Mouse (Mus musculus) mature B cell (primary cell): ENCODE measurements around the gene Rgs11.
"Not testable (repeated sequence)": the region's sequence is repeated elsewhere in the genome, so short reads cannot be mapped to it uniquely, and the experiment has no call there.

Source experiments
- in situ Hi-C: fragments of 300-500 bp; cut with MboI; formaldehyde crosslinking; loops from 2 replicates; pipeline ENCODE4 v1.14.3; 2019

Rgs11 gene

DNA sequence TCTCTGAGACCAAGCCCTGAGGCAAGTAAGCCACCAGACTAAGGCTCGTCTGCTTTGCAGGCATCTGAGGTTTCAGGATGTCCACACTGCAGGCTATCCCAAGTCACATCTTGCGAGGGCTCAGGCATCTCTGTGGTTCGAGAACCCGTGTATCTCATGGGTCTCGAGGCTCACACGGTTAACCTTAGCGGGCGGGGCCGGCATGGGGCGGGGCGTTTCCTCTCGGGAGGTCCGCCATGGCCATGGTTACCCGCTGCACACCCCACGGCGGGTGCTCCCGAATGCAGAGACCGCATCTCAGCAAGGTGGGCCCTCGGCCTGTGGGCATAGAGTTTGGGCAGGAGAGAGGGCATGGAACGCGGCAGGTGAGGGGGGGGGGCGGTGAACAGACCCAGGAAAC lies at the start of gene Rgs11:
Rgs11 (plus strand) TSS at position 215 of the 400 bp plus-strand sequence.
- in situ Hi-C loops = no loop called here

DNA sequence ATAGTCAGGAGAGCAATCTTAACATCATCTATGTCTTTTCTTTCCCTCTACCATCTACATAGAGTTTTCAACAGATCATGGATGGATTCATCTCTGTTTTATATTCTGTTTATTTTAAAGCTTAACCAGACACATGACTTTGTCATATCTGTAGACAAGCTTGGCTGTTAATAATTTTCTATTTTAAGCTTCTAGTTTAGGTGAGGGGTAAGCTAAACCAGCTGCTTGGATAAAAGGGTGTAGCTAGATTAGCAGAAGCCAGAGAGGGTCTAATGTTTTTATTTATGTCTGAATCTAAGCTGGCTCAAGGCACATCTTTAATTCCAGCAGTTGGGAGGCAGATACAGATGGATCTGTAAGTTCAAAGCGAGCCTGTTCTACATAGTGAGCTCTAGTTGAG lies 40.0 kb upstream of the Rgs11 start:
- in situ Hi-C loops = no loop called here

DNA sequence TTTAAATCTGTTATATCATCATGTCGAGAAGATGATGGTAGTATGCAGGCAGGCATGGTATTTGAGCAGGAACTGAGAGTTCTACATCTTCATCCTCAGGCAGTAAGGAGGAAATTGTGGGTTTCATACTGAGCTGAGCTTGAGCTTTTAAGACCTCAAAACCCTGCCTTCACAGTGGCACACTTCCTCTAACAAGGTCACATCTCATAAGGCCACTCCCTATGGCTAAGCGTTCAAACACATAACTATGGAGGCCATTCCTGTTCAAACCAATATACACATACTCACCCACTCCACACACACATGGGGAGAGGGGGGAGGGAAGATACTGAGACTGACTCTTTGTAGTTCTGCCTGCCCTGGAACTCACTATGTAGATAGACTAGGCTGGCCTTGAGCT lies 34.7 kb upstream of the Rgs11 start:
- in situ Hi-C loops = no loop called here

DNA sequence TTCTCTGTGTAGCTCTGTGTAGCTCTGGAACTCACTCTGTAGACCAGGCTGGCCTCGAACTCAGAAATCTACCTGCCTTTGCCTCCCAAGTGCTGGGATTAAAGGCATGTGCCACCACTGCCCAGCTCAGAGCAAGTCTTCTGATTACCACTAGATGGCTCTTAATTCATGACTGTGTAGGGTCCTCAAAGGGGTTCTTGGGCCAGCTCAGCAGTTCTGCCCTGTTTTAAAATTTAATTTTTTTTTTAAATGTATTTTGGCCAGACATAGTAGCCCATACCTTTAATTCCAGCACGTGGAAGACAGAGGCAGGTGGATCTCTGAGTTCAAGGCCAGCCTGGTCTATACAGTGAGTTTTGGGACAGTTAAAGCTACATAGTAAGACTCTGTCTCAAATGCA lies 27.5 kb upstream of the Rgs11 start:
- in situ Hi-C loops = not testable (repeated sequence)

DNA sequence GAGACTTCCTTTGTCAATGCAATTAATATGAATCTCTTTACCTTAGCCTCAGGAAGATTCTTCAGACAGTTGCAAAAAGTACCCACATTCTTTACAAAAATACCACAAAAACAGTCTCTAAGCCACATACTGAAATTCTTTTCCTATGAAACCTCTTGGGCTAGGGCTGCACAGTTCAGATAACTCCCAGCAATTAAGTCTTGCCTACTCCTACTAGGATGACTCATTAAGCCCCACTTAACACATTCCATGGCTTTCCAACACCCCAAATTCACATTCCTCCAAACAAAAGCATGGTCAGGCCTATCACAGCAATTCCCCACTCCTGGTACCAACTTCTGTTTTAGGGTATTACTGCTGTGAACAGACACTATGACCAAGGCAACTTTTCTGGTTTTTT lies 24.1 kb upstream of the Rgs11 start:
- in situ Hi-C loops = no loop called here

DNA sequence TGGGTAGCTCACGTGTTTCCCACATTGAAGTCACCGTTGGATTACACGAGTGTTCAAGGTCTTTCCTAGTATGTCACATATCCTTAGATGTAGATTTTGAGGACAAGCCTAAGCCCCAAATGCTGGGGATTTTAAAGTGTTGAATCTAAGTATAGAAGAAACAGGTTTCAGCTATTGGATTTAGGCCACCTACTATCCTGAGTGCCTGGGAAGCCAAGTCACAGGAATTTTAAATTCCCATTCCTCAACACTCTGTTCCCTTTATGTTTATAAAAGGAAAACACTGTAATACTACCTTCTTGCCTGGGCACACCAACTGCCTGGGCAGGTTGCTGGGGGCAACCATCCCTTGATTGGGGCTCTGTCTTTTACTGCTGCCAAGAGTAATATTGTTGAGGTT lies 21.6 kb upstream of the Rgs11 start:
- in situ Hi-C loops = no loop called here

DNA sequence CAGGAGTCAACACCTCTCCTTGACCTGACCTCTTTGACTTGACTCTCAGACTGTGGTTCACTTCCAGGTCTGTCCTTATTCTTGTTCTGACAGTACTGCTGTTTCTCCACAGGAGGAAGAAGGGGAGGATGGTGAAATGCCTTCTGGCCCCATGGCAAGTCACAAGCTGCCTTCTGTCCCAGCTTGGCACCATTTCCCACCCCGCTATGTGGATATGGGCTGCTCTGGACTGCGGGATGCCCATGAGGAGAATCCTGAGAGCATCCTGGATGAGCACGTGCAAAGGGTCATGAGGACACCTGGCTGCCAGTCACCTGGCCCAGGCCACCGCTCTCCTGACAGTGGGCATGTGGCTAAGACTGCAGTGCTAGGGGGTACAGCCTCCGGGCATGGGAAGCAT lies 15.2 kb upstream of the Rgs11 start:
- in situ Hi-C loops = no loop called here

DNA sequence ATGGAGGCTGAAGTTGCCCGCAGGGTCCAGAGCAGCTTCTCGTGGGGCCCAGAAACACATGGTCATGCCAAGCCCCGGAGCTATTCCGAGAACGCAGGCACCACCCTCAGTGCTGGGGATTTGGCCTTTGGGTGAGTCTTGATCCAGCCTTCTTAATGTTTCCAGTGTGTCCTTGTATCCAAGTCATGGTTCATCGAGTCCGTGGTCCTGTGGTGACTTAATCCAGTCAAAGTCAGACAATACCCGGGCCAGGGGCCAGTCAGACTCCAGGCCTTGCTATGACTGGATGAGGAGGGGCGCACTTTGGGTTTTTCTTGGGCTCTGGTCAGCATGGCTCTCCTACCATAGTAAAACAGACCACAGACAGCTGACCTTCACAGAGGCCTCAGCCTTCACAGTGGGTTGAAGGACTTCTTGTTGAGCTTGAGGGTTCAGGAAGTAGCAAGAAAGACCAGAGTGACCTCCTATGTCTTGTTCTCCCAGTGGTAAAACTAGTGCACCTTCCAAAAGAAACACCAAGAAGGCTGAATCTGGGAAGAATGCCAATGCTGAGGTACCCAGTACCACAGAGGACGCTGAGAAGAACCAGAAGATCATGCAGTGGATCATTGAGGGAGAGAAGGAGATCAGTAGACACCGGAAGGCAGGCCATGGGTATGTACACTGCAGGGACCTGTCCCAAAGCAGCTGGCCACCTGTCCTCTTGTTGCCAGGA lies 14.5 kb upstream of the Rgs11 start:
- in situ Hi-C loops = no loop called here

DNA sequence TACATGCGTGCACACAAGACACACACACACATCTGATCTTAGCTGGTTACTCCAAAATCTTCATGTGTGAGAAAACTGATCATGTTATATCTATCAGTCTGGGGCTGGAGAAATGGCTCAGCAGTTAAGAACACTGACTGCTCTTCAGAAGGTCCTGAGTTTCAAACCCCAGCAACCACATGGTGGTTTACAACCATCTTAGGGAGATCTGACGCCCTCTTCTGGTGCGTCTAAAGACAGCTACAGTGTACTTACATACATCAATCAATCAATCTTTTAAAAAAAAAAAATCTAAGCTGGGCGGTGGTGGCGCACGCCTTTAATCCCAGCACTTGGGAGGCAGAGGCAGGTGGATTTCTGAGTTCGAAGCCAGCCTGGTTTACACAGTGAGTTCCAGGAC lies 11.3 kb upstream of the Rgs11 start:
- in situ Hi-C loops = not testable (repeated sequence)

DNA sequence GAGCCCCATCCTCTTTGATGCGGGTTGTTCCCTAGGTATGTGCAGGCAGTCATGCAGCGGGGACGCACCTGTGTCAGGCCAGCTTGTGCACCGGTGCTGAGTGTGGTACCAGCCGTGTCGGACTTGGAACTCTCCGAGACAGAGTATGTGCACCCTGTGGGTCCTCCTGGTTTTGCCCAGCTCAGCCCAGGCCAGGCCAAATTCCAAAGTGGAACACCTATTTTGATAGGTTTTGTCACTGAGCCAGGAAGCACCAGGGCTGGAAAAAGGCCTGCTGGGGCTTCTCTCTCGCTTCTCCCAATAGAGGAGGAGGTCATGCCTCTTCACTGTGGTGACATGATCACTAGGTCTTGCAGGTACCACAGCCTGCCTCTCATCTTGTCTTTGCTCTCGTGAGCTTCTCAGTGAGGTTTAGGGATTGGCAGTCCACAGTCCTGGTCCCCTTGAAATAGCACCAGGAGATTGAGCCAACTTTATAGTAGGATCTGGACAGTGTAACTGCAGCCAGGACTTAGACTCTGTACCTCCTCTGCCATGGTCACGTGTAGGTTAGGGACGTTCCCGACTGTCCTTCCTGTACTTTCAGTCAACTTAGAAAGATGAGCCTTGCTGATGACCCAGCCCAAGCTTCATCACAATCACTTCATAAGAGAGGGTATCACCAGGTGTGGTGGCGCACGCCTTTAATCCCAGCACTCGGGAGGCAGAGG lies 10.1 kb upstream of the Rgs11 start:
- in situ Hi-C loops = no loop called here

DNA sequence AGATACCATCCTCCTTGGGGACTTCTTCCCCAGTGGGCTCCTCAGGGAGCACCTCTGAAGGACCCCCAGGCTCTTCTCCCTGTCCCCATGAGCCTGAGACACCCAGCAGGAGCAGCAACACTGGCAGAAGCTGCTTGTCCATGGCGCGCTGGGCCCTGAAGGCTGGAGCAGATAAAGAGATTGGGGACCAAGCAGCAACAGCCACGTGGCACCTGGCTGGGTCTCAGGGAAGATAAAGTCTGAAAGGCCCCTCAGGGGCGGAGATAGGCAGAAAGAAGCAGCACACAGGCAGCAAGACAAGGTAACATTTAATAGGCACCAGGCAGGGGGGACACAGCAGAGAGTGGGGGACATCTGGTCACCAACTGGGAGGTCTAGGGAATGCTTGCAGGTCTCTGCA lies 3.9 kb upstream of the Rgs11 start, which contains the start of gene Pdia2:
Pdia2 (minus strand) TSS at position 196 of the 400 bp plus-strand sequence.
- in situ Hi-C loops = no loop called here

DNA sequence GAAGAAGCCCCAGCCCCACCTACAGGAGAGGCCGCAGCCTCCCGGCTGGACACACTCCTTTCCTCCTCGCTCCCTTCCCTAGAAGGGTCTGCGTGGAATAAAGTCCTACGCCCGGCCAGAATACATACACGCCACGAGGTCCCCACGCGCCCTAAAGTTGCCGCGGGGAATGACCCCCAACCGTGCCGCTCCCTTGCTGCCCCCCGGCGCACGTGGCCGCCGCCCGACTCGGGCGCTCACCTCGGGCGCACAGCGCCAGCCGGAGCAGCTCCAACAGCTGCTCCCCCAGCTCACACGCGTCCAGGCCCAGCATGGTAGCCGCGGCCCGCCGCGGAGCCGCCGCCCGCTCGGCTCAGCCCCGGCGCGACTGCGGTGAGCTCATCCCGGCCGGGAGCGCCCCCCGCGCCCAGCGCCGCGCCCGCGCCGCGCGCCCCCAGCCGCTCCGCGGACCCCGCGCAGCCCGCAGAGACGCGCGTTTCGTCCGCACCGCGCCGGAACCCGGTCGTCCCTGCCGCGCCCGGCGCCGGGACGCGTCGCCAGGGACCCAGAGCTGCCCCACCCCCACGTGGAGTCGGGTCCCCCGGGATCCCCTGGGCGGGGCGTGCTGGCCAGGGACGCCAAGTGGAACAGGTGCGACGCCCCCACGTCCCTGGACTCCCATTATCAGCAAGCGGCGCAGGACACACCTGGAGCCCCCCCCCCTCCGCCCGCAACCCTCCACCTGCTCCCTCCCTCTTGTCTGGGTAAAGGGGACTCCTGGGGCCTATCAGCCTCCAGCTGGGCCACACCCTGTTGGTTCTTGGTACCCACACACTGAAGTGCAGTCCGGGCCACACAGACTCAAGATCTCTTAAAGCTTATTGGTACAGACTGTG lies 1.7 kb upstream of the Rgs11 start:
- in situ Hi-C loops = no loop called here

DNA sequence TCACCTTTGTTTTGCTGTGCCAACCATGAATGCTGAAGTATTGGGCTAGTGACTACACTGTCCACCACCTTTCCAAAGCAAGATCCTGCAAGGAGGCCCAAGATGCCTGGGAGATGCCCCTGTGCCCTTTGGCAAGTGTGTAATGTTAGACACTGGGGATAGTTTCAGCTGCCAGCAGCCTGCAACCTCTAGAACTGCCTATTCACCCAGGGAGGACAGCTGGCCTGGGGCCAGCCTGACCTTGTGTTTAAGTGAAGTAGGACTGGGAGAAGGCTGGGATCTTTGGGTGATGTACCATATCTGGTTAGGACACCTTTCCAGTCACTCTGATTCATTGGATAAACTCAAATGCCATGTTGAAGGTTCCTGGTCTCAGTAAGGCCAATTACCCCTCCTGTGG lies 753 bp upstream of the Rgs11 start:
- in situ Hi-C loops = no loop called here

DNA sequence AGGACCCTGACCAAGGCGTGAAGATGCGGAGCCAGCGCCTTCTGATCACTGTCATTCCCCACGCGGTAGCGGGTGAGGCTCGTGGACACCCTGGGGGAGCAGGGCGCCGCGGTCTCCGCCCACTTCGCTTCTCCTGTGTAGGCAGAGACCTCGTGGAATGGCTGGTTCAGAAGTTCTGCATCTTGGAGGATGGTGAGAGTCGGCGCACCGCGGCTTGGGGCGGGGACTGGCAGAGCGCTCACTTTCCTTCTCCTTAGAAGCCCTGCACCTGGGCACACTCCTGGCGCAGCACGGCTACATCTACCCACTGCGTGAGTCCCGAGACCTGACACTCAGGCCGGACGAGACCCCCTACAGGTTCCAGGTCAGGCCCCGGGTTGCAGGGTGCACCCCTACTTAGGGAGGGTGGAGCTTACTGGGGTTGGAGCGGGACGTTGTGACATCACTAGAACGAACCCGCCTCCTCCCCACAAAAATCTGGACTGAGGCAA lies 615 bp downstream of the Rgs11 start:
- in situ Hi-C loops = no loop called here

DNA sequence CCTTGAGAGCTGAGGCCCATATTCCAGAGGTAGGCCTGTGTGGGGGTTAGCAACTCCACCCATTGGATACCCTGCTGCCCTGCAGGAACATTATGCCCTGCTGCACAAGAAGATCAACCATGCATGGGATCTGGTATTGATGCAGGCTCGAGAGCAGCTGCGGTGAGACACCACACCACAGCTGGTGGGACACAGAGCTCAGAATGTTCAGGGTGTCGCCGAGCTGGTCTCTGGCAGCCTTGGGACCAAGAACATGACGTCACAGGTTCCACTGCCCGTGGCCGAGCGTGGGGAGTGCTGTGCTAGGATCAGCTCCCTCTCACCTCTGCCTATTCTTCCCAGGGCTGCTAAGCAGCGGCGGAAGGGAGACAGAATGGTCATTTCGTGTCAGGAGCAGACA lies 2.0 kb downstream of the Rgs11 start:
- in situ Hi-C loops = no loop called here

DNA sequence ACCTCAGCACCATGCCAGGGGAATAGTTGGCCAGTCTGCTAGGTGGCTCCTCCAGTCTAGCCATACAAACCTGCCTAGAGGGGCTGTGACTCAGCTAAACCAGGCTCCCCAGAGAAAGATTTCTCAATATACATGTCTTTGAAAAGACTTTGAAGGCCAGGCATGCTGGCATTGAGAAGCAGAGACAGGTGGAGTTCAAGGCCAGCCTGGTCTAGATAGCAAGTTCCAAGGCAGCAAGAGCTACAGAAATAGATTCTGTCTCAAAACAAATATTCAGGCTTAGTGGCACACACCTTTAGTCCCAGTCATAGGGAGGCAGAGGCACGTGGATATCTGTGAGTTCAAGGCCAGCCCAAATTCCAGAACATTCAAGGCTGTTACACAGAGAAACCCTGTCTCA lies 3.6 kb downstream of the Rgs11 start:
- in situ Hi-C loops = no loop called here

DNA sequence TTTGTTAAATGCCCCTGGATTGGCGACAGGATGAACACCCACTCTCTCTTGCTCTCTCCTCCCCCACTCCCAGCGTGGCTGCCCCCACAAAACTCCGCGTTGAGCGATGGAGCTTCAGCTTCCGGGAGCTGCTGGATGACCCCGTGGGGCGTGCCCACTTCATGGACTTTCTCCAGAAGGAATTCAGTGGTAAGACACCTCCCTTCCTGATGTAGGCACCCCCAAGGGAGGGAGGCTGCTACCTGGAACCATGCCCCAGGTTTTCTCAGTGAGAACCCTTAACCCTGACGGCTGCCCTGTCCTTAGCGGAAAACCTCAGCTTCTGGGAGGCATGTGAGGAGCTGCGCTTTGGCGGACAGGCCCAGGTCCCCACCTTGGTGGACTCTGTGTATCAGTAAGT lies 4.9 kb downstream of the Rgs11 start, which contains the start of gene Arhgdig:
Arhgdig (minus strand) TSS at position 101 of the 400 bp plus-strand sequence.
- in situ Hi-C loops = no loop called here

DNA sequence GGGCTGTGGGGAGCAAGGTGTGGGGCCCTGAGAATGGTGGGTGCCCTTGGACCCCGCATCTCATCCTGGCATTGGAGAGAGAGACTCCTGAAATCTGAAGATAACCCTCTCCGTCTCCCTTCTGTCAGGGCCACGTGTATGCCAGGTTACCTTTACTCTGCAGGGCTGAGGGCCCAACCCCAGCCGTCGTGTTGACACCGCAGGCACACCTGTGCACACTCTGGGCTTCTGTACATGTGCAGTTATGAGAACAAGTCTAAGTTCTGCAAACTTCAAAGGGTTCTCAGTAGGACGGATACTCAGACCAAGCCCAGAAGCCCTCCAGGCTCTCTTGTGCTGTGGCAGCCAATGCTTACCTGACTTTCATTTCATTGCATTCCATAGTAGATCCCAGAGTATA lies 9.5 kb downstream of the Rgs11 start:
- in situ Hi-C loops = no loop called here

DNA sequence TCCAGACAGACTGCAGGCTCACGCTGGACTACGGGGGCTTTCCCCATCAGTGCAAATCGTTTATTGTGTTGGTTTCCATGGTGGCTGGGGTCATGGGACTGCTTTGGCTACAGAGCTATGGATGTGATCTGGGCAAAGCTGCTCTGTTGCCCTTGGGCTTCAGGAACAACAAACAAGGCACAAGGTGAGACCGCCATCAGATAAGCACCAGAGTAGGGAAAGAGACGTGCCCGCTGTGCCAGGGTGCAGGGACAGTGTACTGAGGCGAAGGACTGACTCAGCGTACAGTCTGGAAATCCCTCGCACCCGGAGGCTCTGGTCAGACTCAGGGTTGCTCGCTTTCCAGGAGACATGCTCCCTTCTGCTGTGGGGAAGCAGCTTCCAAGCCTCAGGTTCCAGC lies 9.9 kb downstream of the Rgs11 start:
- in situ Hi-C loops = no loop called here

DNA sequence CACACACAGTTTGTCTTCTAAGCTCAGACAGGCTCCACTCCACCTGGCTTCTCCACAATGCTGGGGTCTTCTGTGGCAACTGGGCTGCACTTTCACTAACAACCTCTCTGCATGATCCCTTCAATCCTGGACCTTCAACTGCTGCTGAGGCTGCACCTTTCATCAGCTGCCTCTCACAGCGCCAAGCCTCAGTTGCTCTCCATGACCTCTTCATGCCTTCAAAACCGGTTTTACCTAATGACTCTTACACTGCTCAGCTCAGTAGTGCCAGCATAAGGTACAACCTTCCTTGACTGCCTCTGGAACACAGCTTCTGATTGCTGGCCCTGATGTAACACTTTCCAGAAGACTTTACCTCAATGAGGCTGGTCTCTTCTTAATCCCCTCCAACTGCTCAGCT lies 18.8 kb downstream of the Rgs11 start:
- in situ Hi-C loops = no loop called here

DNA sequence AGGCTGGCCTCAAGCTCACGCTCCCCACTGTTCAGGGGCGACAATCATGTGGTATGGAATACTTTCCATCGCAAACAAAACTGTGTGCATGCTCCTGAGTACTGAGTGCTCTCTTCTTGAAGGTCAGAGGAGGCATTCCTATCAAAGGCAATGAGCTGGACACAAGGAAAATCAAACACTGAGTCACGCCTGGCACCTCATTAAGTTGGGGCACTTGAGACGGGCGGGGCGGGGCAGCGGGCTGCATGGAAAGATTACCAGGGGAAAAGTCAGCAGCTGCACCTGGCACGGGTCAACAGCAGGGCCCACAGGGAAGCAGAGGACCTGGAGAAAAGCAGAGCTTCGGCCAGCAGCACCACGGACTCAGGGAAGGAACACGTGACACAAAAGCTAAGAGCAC lies 22.4 kb downstream of the Rgs11 start:
- in situ Hi-C loops = no loop called here

DNA sequence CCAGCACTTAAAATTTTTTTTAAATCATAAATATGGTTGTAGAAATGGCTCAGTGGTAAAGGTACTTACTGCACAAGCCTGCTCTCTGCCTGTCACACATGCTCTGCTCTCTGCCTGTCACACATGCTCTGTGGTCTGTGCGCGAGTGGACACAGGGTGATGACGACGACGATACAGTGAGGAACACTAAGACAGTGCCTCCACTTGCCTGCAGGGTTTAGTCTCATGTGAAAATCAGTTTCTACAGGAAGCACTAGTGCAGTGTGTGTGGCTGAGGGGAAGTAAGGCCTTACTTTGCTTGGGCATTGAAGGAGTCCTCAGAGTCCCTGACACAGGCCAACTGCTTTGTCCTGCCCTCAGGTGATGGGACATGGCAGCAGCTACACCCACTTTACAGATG lies 27.0 kb downstream of the Rgs11 start:
- in situ Hi-C loops = no loop called here
